ENCODE assay signal across 16 mouse cellular contexts in genomic region chr2:85144908-85145307, GRCm38 (mm10). TPM values are rescaled to one million over a fixed set of nuclear protein-coding genes. Genes with fewer than 3 reads are reported as not detected.
"Had no signal": no experiment of that assay in that cellular context is flagged by ENCODE, and none has a peak within 500 bp of the region (broad histone marks: within the 10 kb centered on the region; RNA-seq: fewer than 3 reads in every experiment).

No protein-coding gene starts in this region.

- H3K9ac ChIP-seq: neural tube, embryonic 13.5 days; neural tube, embryonic 15.5 days; stomach, embryonic 15.5 days had no signal

- H3K4me3 ChIP-seq: neural tube, embryonic 13.5 days; neural tube, embryonic 15.5 days; stomach, embryonic 15.5 days had no signal

- H3K27ac ChIP-seq: neural tube, embryonic 13.5 days; neural tube, embryonic 15.5 days; stomach, embryonic 15.5 days; stomach, postnatal 0 days had no signal

- H3K4me1 ChIP-seq: neural tube, embryonic 13.5 days; neural tube, embryonic 15.5 days; stomach, embryonic 15.5 days had no signal

- DNase-seq: retina, postnatal 1 day; right cerebral cortex, postnatal 14 days; right cerebral cortex, postnatal 25 days; right cerebral cortex, postnatal 4 days; spleen, adult 18-20 months; thymus, adult 18-20 months; thymus, adult 2 months; thymus, postnatal 14 days; thymus, postnatal 25 days; thymus, postnatal 36 days; thymus, postnatal 4 days had no signal

- H3K27me3 ChIP-seq: neural tube, embryonic 13.5 days; neural tube, embryonic 15.5 days; stomach, embryonic 15.5 days had no signal

- H3K9me3 ChIP-seq: neural tube, embryonic 13.5 days; neural tube, embryonic 15.5 days; stomach, embryonic 15.5 days had no signal

- H3K4me2 ChIP-seq: neural tube, embryonic 13.5 days; neural tube, embryonic 15.5 days; stomach, embryonic 15.5 days had no signal

- H3K36me3 ChIP-seq: neural tube, embryonic 13.5 days; neural tube, embryonic 15.5 days; stomach, embryonic 15.5 days had no signal

RNA-seq across cellular contexts. Expression of gene Lrrc55, which starts 52.1 kb away (rescaled TPM):
- total RNA-seq: neutrophil, adult 5-6 weeks had no signal
